Mouse (Mus musculus): Measurements from ENCODE around the gene Anapc16. TPM values are rescaled to one million over a fixed set of nuclear protein-coding genes. Genes with fewer than 3 reads are reported as not detected.
A peak's percentile ranks its signal among the peaks of the same experiment; 100 is the strongest.

Anapc16 gene
- total RNA-seq, 2 experiments from 2014 or later, result 60.3 to 68.4 TPM

- DNase-seq, result peak; percentile 84
Measured at GRCm38 (mm10) chr10:59949255-59949648, 53.7 kb downstream of the Anapc16 start.

GRCm38 (mm10) chr10:59948363-59949254 is 54.3 kb downstream of the Anapc16 start:
- peak; percentile 71 for DNase-seq

- DNase-seq, result no peak
Measured at GRCm38 (mm10) chr10:59947296-59948073, 55.5 kb downstream of the Anapc16 start.

- no peak for DNase-seq
Measured at GRCm38 (mm10) chr10:59946362-59946761, 56.6 kb downstream of the Anapc16 start.

GRCm38 (mm10) chr10:59945416-59945815 is 57.5 kb downstream of the Anapc16 start:
- no peak for DNase-seq

- DNase-seq, result peak; percentile 94
Measured at GRCm38 (mm10) chr10:59943421-59943989, 59.4 kb downstream of the Anapc16 start.

- DNase-seq, result peak; percentile 54
Measured at GRCm38 (mm10) chr10:59942847-59943420, 60.0 kb downstream of the Anapc16 start.

- DNase-seq, result no peak
Measured at GRCm38 (mm10) chr10:59942281-59942846, 60.6 kb downstream of the Anapc16 start.

- DNase-seq, result no peak
Measured at GRCm38 (mm10) chr10:59939081-59939480, 63.9 kb downstream of the Anapc16 start.

GRCm38 (mm10) chr10:59938662-59939061 is 64.3 kb downstream of the Anapc16 start:
- no peak for DNase-seq

Other genes starting within 250 kb of the Anapc16 start
- gene Dnajb12, start 123.6 kb downstream of the Anapc16 start, total RNA-seq (2021), result 10 to 100 TPM; 45.4 to 52.7 TPM
- 100 to 1,000 TPM in 1 of 2 experiments, 10 to 100 TPM in 1; 46.2 to 129 TPM for gene Ddit4, start 51.3 kb downstream of the Anapc16 start, total RNA-seq (2021)
- 10 to 100 TPM; 26.6 to 30.7 TPM for gene Ascc1, start 330 bp downstream of the Anapc16 start, total RNA-seq (2021)
- 10 to 100 TPM; 32.9 to 37.8 TPM for gene Spock2, start 103.1 kb upstream of the Anapc16 start, total RNA-seq (2021)
- 1 to 10 TPM; 2.8 to 3.0 TPM for gene Chst3, start 216.1 kb upstream of the Anapc16 start, total RNA-seq (2021)

Measured in adrenal gland, postnatal 10 days (tissue).